Mouse (Mus musculus) cerebellum, adult 2 months (tissue): ENCODE results near the gene Anp32e.

Source experiments
- CTCF ChIP-seq: fragments of 200-500 bp; IDR thresholded peaks from 2 replicates; pipeline ENCODE4 v1.5.1; 2011; ENCODE audit warnings: low read depth, mild to moderate bottlenecking, control low read depth, low read length, moderate library complexity, borderline replicate concordance; ENCODE audit not compliant: insufficient read depth
- POLR2A ChIP-seq: fragments of 200-500 bp; IDR thresholded peaks from 2 replicates; pipeline ENCODE4 v1.6.1; 2011; ENCODE audit warnings: low read length, control low read depth, borderline replicate concordance; ENCODE audit not compliant: insufficient read depth

- no peak for TF ChIP-seq POLR2A
- no peak for TF ChIP-seq CTCF
Measured at GRCm38 (mm10) chr3:95978265-95978664, 49.2 kb downstream of the Anp32e start.
